Mouse (Mus musculus): ENCODE data around the gene Ccpg1os.

Gene Ccpg1os

GRCm38 (mm10) chr9:72987703-72988102 lies 2.5 kb upstream of the Ccpg1os start:
- DNase-seq (ENCODE audit: low read depth in 1 of 2, low spot score in 2 of 2) = no peak

GRCm38 (mm10) chr9:72983066-72983465 lies 2.1 kb downstream of the Ccpg1os start:
- DNase-seq (ENCODE audit: low read depth in 1 of 2, low spot score in 2 of 2) = no peak

- DNase-seq (ENCODE audit: low read depth in 1 of 2, low spot score in 2 of 2) = no peak
Observed at GRCm38 (mm10) chr9:72975242-72975641, 9.9 kb downstream of the Ccpg1os start.

GRCm38 (mm10) chr9:72974734-72975133 lies 10.4 kb downstream of the Ccpg1os start:
- DNase-seq (ENCODE audit: low read depth in 1 of 2, low spot score in 2 of 2) = no peak

GRCm38 (mm10) chr9:72972984-72973383 lies 12.2 kb downstream of the Ccpg1os start:
- no peak for DNase-seq (ENCODE audit: low read depth in 1 of 2, low spot score in 2 of 2)

- DNase-seq (ENCODE audit: low read depth in 1 of 2, low spot score in 2 of 2) = no peak
Observed at GRCm38 (mm10) chr9:72972435-72972834, 12.7 kb downstream of the Ccpg1os start.

- no peak for DNase-seq (ENCODE audit: low read depth in 1 of 2, low spot score in 2 of 2)
Observed at GRCm38 (mm10) chr9:72969874-72970273, 15.3 kb downstream of the Ccpg1os start.

GRCm38 (mm10) chr9:72968349-72969061 lies 16.7 kb downstream of the Ccpg1os start:
- peak; percentile 50 to 61 for DNase-seq (ENCODE audit: low read depth in 1 of 2, low spot score in 2 of 2)

- DNase-seq (ENCODE audit: low read depth in 1 of 2, low spot score in 2 of 2) = no peak
Observed at GRCm38 (mm10) chr9:72961959-72962358, 23.2 kb downstream of the Ccpg1os start.

GRCm38 (mm10) chr9:72961346-72961745 lies 23.8 kb downstream of the Ccpg1os start:
- no peak for DNase-seq (ENCODE audit: low read depth in 1 of 2, low spot score in 2 of 2)

- DNase-seq (ENCODE audit: low read depth in 1 of 2, low spot score in 2 of 2) = peak; percentile 46 to 75
Observed at GRCm38 (mm10) chr9:72958521-72959450, 26.4 kb downstream of the Ccpg1os start, which contains the start of the genes Dyx1c1 and Gm44503. Gene Dyx1c1, plus strand, starts transcription at chr9:72958785. Gene Gm44503, plus strand, starts transcription at chr9:72958852.

- DNase-seq (ENCODE audit: low read depth in 1 of 2, low spot score in 2 of 2) = peak in 1 of 2 experiments; percentile 30
Observed at GRCm38 (mm10) chr9:72955546-72955945, 29.6 kb downstream of the Ccpg1os start.

- DNase-seq (ENCODE audit: low read depth in 1 of 2, low spot score in 2 of 2) = no peak
Observed at GRCm38 (mm10) chr9:72954746-72955145, 30.4 kb downstream of the Ccpg1os start.

GRCm38 (mm10) chr9:72949572-72949971 lies 35.6 kb downstream of the Ccpg1os start:
- DNase-seq (ENCODE audit: low read depth in 1 of 2, low spot score in 2 of 2) = no peak

- no peak for DNase-seq (ENCODE audit: low read depth in 1 of 2, low spot score in 2 of 2)
Observed at GRCm38 (mm10) chr9:72947010-72947409, 38.2 kb downstream of the Ccpg1os start.

GRCm38 (mm10) chr9:72944286-72944685 lies 40.9 kb downstream of the Ccpg1os start:
- DNase-seq (ENCODE audit: low read depth in 1 of 2, low spot score in 2 of 2) = no peak

- DNase-seq (ENCODE audit: low read depth in 1 of 2, low spot score in 2 of 2) = no peak
Observed at GRCm38 (mm10) chr9:72943424-72943823, 41.8 kb downstream of the Ccpg1os start.

GRCm38 (mm10) chr9:72936301-72936700 lies 48.9 kb downstream of the Ccpg1os start:
- DNase-seq (ENCODE audit: low read depth in 1 of 2, low spot score in 2 of 2) = no peak

- DNase-seq (ENCODE audit: low read depth in 1 of 2, low spot score in 2 of 2) = no peak
Observed at GRCm38 (mm10) chr9:72935309-72935708, 49.9 kb downstream of the Ccpg1os start.

- no peak for DNase-seq (ENCODE audit: low read depth in 1 of 2, low spot score in 2 of 2)
Observed at GRCm38 (mm10) chr9:72931166-72931790, 53.9 kb downstream of the Ccpg1os start.
